Mouse (Mus musculus): ENCODE data around the gene Sdsl. TPM values are rescaled to one million over a fixed set of nuclear protein-coding genes. Genes with fewer than 3 reads are reported as not detected.

The Sdsl gene
- polyA plus RNA-seq, 1 experiment from 2014 or later, result 5.1 TPM

GRCm38 (mm10) chr5:120424039-120424438 is 48.6 kb downstream of the Sdsl start:
- Histone ChIP-seq H3K27me3 (peaks cover 96% of the 10 kb centered on the region), H3K9ac (no peak overlapping the region), H3K36me3 (ENCODE audit: poor library complexity, severe bottlenecking) (no peaks in the 10 kb centered on the region), H3K4me1 (peaks cover 17% of the 10 kb centered on the region), H3K27ac (0 out of 2 replicates have a peak overlapping the region, but pooled peaks have one; percentile 26), H3K4me3 (0 out of 2 replicates have a peak overlapping the region, but pooled peaks have one; percentile 1), H3K4me2 (peak overlapping the region; percentile 6), H3K9me3 (replicated peaks) (no peaks in the 10 kb centered on the region)
- ATAC-seq, result no peak
- WGBS, result 2% methylated on average over 19 of the region's 19 CpGs

- H3K36me3 ChIP-seq (ENCODE audit: poor library complexity, severe bottlenecking), result no peaks in the 10 kb centered on the region
- 94% methylated on average over 8 of the region's 8 CpGs for WGBS
- H3K9ac ChIP-seq, result no peak overlapping the region
- H3K27me3 ChIP-seq, result peaks cover 83% of the 10 kb centered on the region
- H3K4me2 ChIP-seq, result no peak overlapping the region
- no peaks in the 10 kb centered on the region for H3K4me1 ChIP-seq
- ATAC-seq, result no peak
- no peak overlapping the region for H3K4me3 ChIP-seq
- no peaks in the 10 kb centered on the region for H3K9me3 ChIP-seq (replicated peaks)
- no peak overlapping the region for H3K27ac ChIP-seq
Observed at GRCm38 (mm10) chr5:120420106-120420505, 52.5 kb downstream of the Sdsl start.

DNA sequence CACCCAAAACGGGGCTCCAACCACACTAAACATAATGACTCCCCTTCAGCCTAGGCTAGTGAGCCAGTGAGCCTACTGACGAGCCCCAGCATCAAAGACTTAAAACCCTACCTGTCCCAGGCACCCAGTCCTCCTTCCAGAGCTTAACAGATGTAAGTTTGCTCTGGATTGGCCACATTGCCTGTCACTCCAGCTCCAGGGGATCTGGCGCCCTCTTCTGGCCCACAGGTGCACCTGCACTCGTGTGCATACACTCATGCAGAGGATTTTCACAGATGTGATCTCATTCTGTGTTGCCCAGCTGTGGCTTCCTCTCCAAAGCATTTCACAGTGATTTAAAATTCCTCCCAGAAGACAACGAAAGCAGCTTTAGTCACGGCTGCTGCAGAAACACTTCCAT is 59.2 kb downstream of the Sdsl start:
- Histone ChIP-seq H3K9ac (no peak overlapping the region), H3K4me1 (peaks cover 23% of the 10 kb centered on the region), H3K27me3 (peaks cover 38% of the 10 kb centered on the region; the same call in 1 of the 2 replicates), H3K9me3 (replicated peaks) (peaks cover 4% of the 10 kb centered on the region; the same call in 1 of the 2 replicates), H3K4me2 (no peak overlapping the region), H3K4me3 (no peak overlapping the region), H3K36me3 (ENCODE audit: poor library complexity, severe bottlenecking) (no peaks in the 10 kb centered on the region), H3K27ac (no peak overlapping the region)
- WGBS, result 86% methylated on average over 6 of the region's 6 CpGs
- no peak for ATAC-seq

DNA sequence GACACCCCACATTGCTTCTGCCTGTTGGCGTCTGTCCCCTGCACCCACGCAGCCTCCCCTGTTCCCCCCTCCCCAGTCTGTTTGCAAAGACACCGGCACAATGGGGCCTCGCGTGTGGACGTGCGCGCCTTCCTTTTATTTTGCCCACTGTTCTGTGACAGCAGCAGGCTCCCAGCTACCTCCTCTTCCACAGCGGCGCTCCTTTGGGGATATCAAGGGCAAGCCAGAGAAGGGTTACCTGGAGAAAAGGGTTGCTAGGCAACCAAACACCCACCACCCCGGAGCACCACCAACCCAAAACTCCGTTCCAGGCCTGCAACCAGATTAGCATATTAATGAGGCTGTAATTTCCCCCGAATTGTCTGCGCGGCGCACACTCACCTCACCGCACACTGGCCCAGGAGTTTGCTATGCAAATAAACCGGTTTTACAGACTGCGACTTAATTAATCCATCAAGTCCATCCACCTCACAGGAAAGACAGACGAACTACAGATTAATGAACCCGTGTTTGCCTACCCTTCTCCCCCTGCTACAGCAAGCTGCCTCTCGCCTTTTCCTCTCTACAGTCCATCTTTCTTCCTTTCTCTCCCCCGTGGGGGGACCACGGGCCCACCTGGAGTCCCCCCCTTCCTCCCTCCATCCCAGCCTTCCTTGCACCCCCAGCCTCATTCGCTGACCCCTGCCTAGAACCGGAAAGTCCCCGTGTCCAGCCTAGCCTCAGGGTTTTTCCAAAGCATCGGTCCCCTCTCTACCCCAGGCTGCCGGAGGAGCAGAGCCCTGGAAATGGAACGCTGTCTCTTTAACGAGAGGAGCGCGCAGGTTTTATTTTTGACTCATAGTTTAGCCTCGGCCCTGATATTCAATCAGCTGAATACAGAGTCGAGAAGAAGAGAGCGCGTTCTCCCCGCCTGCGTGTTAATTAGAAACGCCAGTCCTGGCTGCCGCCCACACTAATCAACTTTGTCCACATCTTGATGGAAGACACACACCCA is 62.9 kb downstream of the Sdsl start:
- peak overlapping the region; percentile 59 for H3K9ac ChIP-seq
- peak overlapping the region; percentile 90 for H3K27ac ChIP-seq
- WGBS, result 1% methylated on average over 41 of the region's 41 CpGs
- H3K4me3 ChIP-seq, result peak overlapping the region; percentile 34
- peaks cover 4% of the 10 kb centered on the region; the same call in 1 of the 2 replicates for H3K9me3 ChIP-seq (replicated peaks)
- H3K27me3 ChIP-seq, result peaks cover 25% of the 10 kb centered on the region
- peak; percentile 85 for ATAC-seq
- peak overlapping the region; percentile 69 for H3K4me2 ChIP-seq
- H3K4me1 ChIP-seq, result peaks cover 23% of the 10 kb centered on the region
- H3K36me3 ChIP-seq (ENCODE audit: poor library complexity, severe bottlenecking), result no peaks in the 10 kb centered on the region

DNA sequence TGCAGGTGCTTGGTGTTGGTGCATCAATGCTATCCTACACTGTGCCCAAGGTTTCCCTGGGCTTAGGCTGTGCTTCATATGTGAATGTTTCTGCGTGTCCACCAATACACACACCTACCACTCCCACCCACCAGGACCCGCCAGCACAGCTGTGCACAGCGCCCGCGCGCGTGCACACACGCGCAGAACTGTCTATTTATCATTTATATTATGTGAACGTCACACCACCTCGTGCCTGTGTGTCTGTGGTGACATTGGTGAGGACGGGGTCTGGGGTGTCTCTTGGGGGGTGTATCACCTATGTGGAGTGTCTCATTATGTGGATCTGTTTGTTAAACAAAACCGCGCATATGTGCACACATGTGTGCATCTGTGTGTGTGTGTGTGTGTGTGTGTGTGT is 63.7 kb downstream of the Sdsl start:
- H3K4me3 ChIP-seq, result peak overlapping the region; percentile 34
- 68% methylated on average over 14 of the region's 14 CpGs for WGBS

More for the DNA sequence above, 63.7 kb downstream of the Sdsl start:
- Histone ChIP-seq H3K4me2 (peak overlapping the region; percentile 69), H3K36me3 (ENCODE audit: poor library complexity, severe bottlenecking) (no peaks in the 10 kb centered on the region), H3K4me1 (peaks cover 23% of the 10 kb centered on the region), H3K27me3 (peaks cover 32% of the 10 kb centered on the region), H3K9ac (peak overlapping the region; percentile 59), H3K9me3 (replicated peaks) (peaks cover 4% of the 10 kb centered on the region; the same call in 1 of the 2 replicates), H3K27ac (peak overlapping the region; percentile 90)
- peak; percentile 60 for ATAC-seq

Other genes with a start within 250 kb of the Sdsl start
- 9.6 and 16.0 TPM in 2 replicates for gene Lhx5, start 41.1 kb downstream of the Sdsl start, polyA plus RNA-seq (2015; fragmentation: Nextera tagmentation; extraction: Ambion mirVana)
- gene Sds, start 3.7 kb upstream of the Sdsl start, polyA plus RNA-seq (2015; fragmentation: Nextera tagmentation; extraction: Ambion mirVana), result not detected in 2 replicates
- gene Plbd2, start 30.8 kb upstream of the Sdsl start, polyA plus RNA-seq (2015; fragmentation: Nextera tagmentation; extraction: Ambion mirVana), result 22.8 and 22.9 TPM in 2 replicates
- gene Slc8b1, start 38.4 kb upstream of the Sdsl start, polyA plus RNA-seq (2015; fragmentation: Nextera tagmentation; extraction: Ambion mirVana), result 2.1 and 2.5 TPM in 2 replicates
- 14.8 and 15.8 TPM in 2 replicates for gene Tpcn1, start 115.9 kb upstream of the Sdsl start, polyA plus RNA-seq (2015; fragmentation: Nextera tagmentation; extraction: Ambion mirVana)
- gene Iqcd, start 116.2 kb upstream of the Sdsl start, polyA plus RNA-seq (2015; fragmentation: Nextera tagmentation; extraction: Ambion mirVana), result 1.1 and 2.3 TPM in 2 replicates
- gene Rita1, start 139.8 kb upstream of the Sdsl start, polyA plus RNA-seq (2015; fragmentation: Nextera tagmentation; extraction: Ambion mirVana), result 19.0 TPM in 2 replicates
- gene Ddx54, start 139.9 kb upstream of the Sdsl start, polyA plus RNA-seq (2015; fragmentation: Nextera tagmentation; extraction: Ambion mirVana), result 45.3 and 48.0 TPM in 2 replicates
- 0.65 TPM in 1 of 2 replicates, not detected in the other for gene Cfap73, start 161.4 kb upstream of the Sdsl start, polyA plus RNA-seq (2015; fragmentation: Nextera tagmentation; extraction: Ambion mirVana)
- gene Rasal1, start 176.0 kb upstream of the Sdsl start, polyA plus RNA-seq (2015; fragmentation: Nextera tagmentation; extraction: Ambion mirVana), result 0.27 and 0.79 TPM in 2 replicates
- 17.9 and 18.1 TPM in 2 replicates for gene Dtx1, start 239.1 kb upstream of the Sdsl start, polyA plus RNA-seq (2015; fragmentation: Nextera tagmentation; extraction: Ambion mirVana)

Data from forebrain, embryonic 13.5 days (tissue).